Comparison of ENCODE assay signal across 14 mouse cellular contexts in the genomic region with DNA sequence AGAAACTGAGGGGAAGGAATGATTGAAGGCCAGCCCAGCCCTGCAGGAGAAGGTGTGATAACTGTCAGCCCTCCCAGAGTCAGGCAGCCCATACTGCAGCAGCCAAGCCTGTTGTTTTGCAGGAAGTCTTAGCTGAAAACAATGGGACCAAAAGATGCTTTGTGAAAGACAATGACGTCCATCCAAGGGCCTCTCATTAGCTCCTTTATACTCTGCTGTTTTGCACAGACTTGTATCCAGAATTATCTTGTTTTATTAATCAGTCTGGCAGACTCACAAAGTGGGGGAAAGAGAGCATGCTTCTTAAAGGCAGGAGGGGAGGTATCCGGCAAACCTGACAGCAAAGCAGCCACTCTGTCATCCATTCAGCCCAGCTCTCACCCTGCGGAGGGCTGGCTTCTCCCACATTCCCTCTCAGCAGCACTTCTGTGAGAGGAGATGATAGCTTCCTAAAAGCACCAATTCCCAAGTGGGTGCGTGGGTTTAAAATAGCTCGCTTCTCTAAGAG.
DNase-seq lines count a peak whose midpoint lies in the region; ATAC-seq and TF ChIP-seq lines count a peak whose summit lies in the region.
"Had no signal": no experiment of that assay in that cellular context is flagged by ENCODE, and none has a peak within 500 bp of the region (broad histone marks: within the 10 kb centered on the region; RNA-seq: fewer than 3 reads in every experiment).

No protein-coding gene starts in this region.

- no peak overlapping the region for H3K4me3 ChIP-seq in embryonic facial prominence, embryonic 14.5 days (ENCODE audit: low read depth, low read length)
- H3K4me3 ChIP-seq in hindbrain, postnatal 0 days (ENCODE audit: low read length): no peak overlapping the region
- no peak overlapping the region for H3K4me3 ChIP-seq in olfactory bulb, adult 2 months (ENCODE audit: insufficient read depth, low read depth, low read length)
- H3K4me3 ChIP-seq: limb, embryonic 15.5 days; megakaryocyte, embryonic 14.5 days had no signal

- H3K27ac ChIP-seq in embryonic facial prominence, embryonic 14.5 days (replicated peaks; ENCODE audit: low read depth, low read length): no peak overlapping the region
- H3K27ac ChIP-seq in hindbrain, postnatal 0 days: no peak overlapping the region; the same call in 1 of the 2 replicates
- H3K27ac ChIP-seq in olfactory bulb, adult 2 months (ENCODE audit: insufficient read depth, low read depth, low read length): peak overlapping the region; percentile 61; the same call in 1 of the 2 replicates
- H3K27ac ChIP-seq: kidney, postnatal 0 days; limb, embryonic 15.5 days had no signal

- no peak overlapping the region for H3K9ac ChIP-seq in embryonic facial prominence, embryonic 14.5 days (ENCODE audit: low read depth, low read length)
- H3K9ac ChIP-seq in hindbrain, postnatal 0 days (replicated peaks; ENCODE audit: low read length): no peak overlapping the region
- H3K9ac ChIP-seq: limb, embryonic 15.5 days had no signal

- H3K36me3 ChIP-seq in embryonic facial prominence, embryonic 14.5 days (ENCODE audit: control insufficient read depth, insufficient read depth, low read length): no peaks in the 10 kb centered on the region
- H3K36me3 ChIP-seq in hindbrain, postnatal 0 days (ENCODE audit: insufficient read depth, low read length): no peaks in the 10 kb centered on the region
- H3K36me3 ChIP-seq: limb, embryonic 15.5 days had no signal

- H3K4me1 ChIP-seq in embryonic facial prominence, embryonic 14.5 days (ENCODE audit: control insufficient read depth, insufficient read depth, low read length): no peaks in the 10 kb centered on the region
- 0 out of 2 replicates have a peak, but pooled peaks cover 4% of the 10 kb centered on the region for H3K4me1 ChIP-seq in hindbrain, postnatal 0 days (ENCODE audit: insufficient read depth, low read length)
- peaks cover 5% of the 10 kb centered on the region for H3K4me1 ChIP-seq in olfactory bulb, adult 2 months (ENCODE audit: control insufficient read depth, insufficient read depth, low read length)
- H3K4me1 ChIP-seq: limb, embryonic 15.5 days had no signal

- TF ChIP-seq POLR2A in olfactory bulb, adult 2 months (IDR thresholded peaks at IDR 0.05; ENCODE audit: insufficient read depth, low read depth, low read length): no peak

- DNase-seq in frontal cortex, postnatal 25 days (ENCODE audit: low spot score in 2 of 2): no peak
- DNase-seq in embryonic facial prominence, embryonic 14.5 days (ENCODE audit: low spot score): peak; percentile 67
- peak; percentile 50 for DNase-seq in hindbrain, postnatal 0 days (ENCODE audit: low spot score)
- no peak for DNase-seq in gastrocnemius, postnatal 10 days
- no peak for DNase-seq in adrenal gland, postnatal 10 days
- no peak for DNase-seq in gastrocnemius, postnatal 25 days
- DNase-seq: spleen, adult 18-20 months; thymus, postnatal 36 days had no signal

- no peaks in the 10 kb centered on the region for H3K27me3 ChIP-seq in embryonic facial prominence, embryonic 14.5 days (replicated peaks; ENCODE audit: control insufficient read depth, insufficient read depth, low read length)
- no peaks in the 10 kb centered on the region for H3K27me3 ChIP-seq in hindbrain, postnatal 0 days (ENCODE audit: insufficient read depth, low read length)
- H3K27me3 ChIP-seq: limb, embryonic 15.5 days; Patski had no signal

- TF ChIP-seq CTCF in hindbrain, postnatal 0 days (IDR thresholded peaks at IDR 0.05; ENCODE audit: low read depth): no peak
- TF ChIP-seq CTCF in olfactory bulb, adult 2 months (IDR thresholded peaks at IDR 0.05; ENCODE audit: insufficient read depth, low read depth, low read length): no peak

- WGBS in embryonic facial prominence, embryonic 14.5 days: 17% methylated on average over 5 of the region's 5 CpGs
- 15% methylated on average over 5 of the region's 5 CpGs for WGBS in hindbrain, postnatal 0 days
- WGBS in olfactory bulb, adult 2 months: 11% methylated on average over 5 of the region's 5 CpGs

- no peak overlapping the region for H3K4me2 ChIP-seq in embryonic facial prominence, embryonic 14.5 days (ENCODE audit: low read depth, low read length)
- no peak overlapping the region for H3K4me2 ChIP-seq in hindbrain, postnatal 0 days (ENCODE audit: low read depth, low read length)
- H3K4me2 ChIP-seq: limb, embryonic 15.5 days had no signal

- peak; percentile 95 for ATAC-seq in frontal cortex, adult (ENCODE audit: low TSS enrichment)
- ATAC-seq in embryonic facial prominence, embryonic 14.5 days (ENCODE audit: low read depth): peak; percentile 58; the same call in 1 of the 2 replicates
- ATAC-seq in hindbrain, postnatal 0 days: 0 out of 2 replicates have a peak, but pooled peaks have one; percentile 43
- ATAC-seq: Patski had no signal

- H3K9me3 ChIP-seq in embryonic facial prominence, embryonic 14.5 days (ENCODE audit: control insufficient read depth, low read length): no peaks in the 10 kb centered on the region
- H3K9me3 ChIP-seq in hindbrain, postnatal 0 days (ENCODE audit: low read length): no peaks in the 10 kb centered on the region
- H3K9me3 ChIP-seq: limb, embryonic 15.5 days; megakaryocyte, embryonic 14.5 days had no signal

Comparison
In these comparisons a context has a peak if more than half of its experiments do, and no peak if none do; other contexts are left out.
1. ATAC-seq: peak in every context shown above with its lines; median percentile 95 in frontal cortex, adult; 58 in embryonic facial prominence, embryonic 14.5 days; 43 in hindbrain, postnatal 0 days.
2. DNase-seq: peak in embryonic facial prominence, embryonic 14.5 days (single experiment) and hindbrain, postnatal 0 days (single experiment); none in frontal cortex, postnatal 25 days (0 of 2), gastrocnemius, postnatal 10 days (single experiment), adrenal gland, postnatal 10 days (single experiment) and gastrocnemius, postnatal 25 days (single experiment).